Mouse (Mus musculus) thymus, postnatal 36 days (tissue): ENCODE measurements around the gene Skap1.
"Not testable (repeated sequence)": the region's sequence is repeated elsewhere in the genome, so short reads cannot be mapped to it uniquely, and the experiment has no call there.

Experiments used
- DNase-seq, 2 experiments: peaks; one replicate each; pipeline ENCODE4 v3.0.0; 2022; ENCODE audit warnings: mixed read lengths in 2 of 2

Skap1 gene

GRCm38 (mm10) chr11:96762742-96763470 lies 298.5 kb downstream of the Skap1 start:
- DNase-seq = no peak

- DNase-seq = no peak
Measured at GRCm38 (mm10) chr11:96764511-96765350, 300.3 kb downstream of the Skap1 start.

GRCm38 (mm10) chr11:96765645-96766044 lies 301.3 kb downstream of the Skap1 start:
- DNase-seq = no peak

GRCm38 (mm10) chr11:96766555-96766954 lies 302.2 kb downstream of the Skap1 start:
- no peak for DNase-seq

- no peak for DNase-seq
Measured at GRCm38 (mm10) chr11:96767096-96767495, 302.7 kb downstream of the Skap1 start.

- DNase-seq = no peak
Measured at GRCm38 (mm10) chr11:96768240-96768639, 303.8 kb downstream of the Skap1 start.

- DNase-seq = no peak
Measured at GRCm38 (mm10) chr11:96771274-96771975, 307.0 kb downstream of the Skap1 start.

- no peak for DNase-seq
Measured at GRCm38 (mm10) chr11:96772413-96772812, 308.0 kb downstream of the Skap1 start.

GRCm38 (mm10) chr11:96774536-96774935 lies 310.1 kb downstream of the Skap1 start:
- DNase-seq = no peak

GRCm38 (mm10) chr11:96775063-96775462 lies 310.7 kb downstream of the Skap1 start:
- no peak for DNase-seq

- no peak for DNase-seq
Measured at GRCm38 (mm10) chr11:96775665-96776064, 311.3 kb downstream of the Skap1 start.

GRCm38 (mm10) chr11:96776068-96776467 lies 311.7 kb downstream of the Skap1 start:
- DNase-seq = no peak

GRCm38 (mm10) chr11:96776968-96777962 lies 312.9 kb downstream of the Skap1 start, which contains the start of gene Snx11:
TSS of gene Snx11 (minus strand) at chr11:96777559.
- DNase-seq = peak; percentile 97 to 98

- DNase-seq = not testable (repeated sequence)
Measured at GRCm38 (mm10) chr11:96778061-96778627, 313.8 kb downstream of the Skap1 start.

- no peak for DNase-seq
Measured at GRCm38 (mm10) chr11:96780306-96780705, 315.9 kb downstream of the Skap1 start.

- no peak for DNase-seq
Measured at GRCm38 (mm10) chr11:96781425-96781824, 317.0 kb downstream of the Skap1 start.

GRCm38 (mm10) chr11:96784847-96785246 lies 320.5 kb downstream of the Skap1 start:
- peak; percentile 69 to 76 for DNase-seq

- DNase-seq = no peak
Measured at GRCm38 (mm10) chr11:96786731-96787450, 322.5 kb downstream of the Skap1 start.

GRCm38 (mm10) chr11:96788871-96789795 lies 324.7 kb downstream of the Skap1 start, which contains the start of gene Cbx1:
TSS of gene Cbx1 (plus strand) at chr11:96789127.
- DNase-seq = peak; percentile 89 to 91

GRCm38 (mm10) chr11:96789990-96790389 lies 325.6 kb downstream of the Skap1 start:
- DNase-seq = no peak
